Mouse (Mus musculus): Measurements from ENCODE around the gene Olfr1317.

Gene Olfr1317

DNA sequence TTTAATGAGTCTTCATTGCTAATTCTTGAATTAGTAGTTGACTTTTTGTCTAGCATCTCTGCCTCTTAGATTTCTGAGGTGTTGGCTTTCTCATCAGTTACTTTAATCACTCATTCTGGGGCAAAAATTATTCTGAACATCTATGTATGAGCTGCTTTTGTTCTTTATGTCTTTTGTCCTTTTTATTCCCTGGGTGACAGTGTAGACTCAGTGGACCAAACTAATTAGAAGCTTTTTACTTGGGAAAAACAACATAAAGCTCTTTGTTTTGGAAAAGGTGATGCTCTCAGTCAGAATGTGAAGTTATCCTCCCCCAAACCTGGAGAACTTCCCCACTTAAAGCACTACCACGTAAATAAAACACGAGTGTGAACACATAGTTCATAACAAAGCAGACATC, at the start of gene Olfr1317:
Olfr1317 (plus strand) TSS at position 301 of the 400 bp plus-strand sequence.
- no peak for DNase-seq (ENCODE audit: low read depth, low spot score)

DNA sequence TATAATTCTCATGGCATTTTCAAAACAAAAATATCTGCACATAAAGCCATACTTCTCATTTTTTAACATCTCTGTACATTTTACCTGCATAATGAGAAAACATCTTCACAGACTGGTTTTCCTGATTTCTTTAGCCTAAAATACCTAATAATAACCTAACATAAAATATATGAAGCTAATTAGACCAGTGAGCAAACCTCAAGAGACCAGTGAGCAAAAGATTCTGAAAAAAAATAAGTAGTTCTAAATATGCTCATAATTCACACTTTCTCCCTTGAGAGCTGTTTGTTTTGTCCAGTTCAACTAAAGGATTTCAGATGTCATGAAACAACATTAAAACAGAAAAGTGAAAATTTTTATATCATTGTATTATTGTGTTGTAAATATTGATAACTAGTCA, 43.4 kb upstream of the Olfr1317 start, which contains the start of gene Olfr1314:
Olfr1314 (minus strand) TSS at position 101 of the 400 bp plus-strand sequence.
- no peak for DNase-seq (ENCODE audit: low read depth, low spot score)

DNA sequence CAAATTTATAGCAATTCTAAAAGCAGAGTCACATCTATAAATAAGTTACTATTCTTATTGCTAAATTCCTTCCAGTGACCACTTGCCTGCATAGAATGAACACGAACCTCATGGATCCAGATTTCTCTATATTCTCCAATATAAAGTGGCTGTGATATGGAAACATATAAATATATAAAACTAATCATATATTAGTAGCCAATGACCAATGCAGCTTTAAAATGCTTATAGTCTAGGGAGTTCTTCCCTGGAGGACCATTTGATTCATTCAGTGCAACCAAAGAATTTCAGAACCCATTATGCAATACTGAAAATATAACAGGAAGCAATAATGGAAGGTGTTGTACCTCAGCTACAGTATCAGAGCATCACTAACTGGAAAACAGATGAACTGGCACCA, 24.8 kb upstream of the Olfr1317 start, which contains the start of gene Olfr1315-ps1:
Olfr1315-ps1 (minus strand) TSS at position 101 of the 400 bp plus-strand sequence.
- DNase-seq (ENCODE audit: low read depth, low spot score): no peak

DNA sequence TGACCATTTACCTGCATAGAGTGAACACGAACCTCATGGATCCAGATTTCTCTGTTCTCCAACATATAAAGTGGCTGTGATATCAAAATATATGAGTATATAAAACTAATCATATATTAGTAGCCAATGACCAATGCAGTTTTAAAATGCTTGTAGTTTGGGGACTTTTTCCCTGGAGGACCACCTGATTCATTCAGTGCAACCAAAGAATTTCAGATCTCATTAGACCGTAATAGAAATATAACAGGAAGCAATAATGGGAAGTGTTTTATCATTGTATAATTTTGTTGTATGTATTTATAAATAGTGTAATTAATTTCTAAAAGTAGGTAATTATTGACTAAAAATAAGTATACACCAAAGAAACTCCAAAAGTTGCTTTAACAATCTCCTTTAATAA, 5.3 kb upstream of the Olfr1317 start, which contains the start of gene Olfr1316:
Olfr1316 (minus strand) TSS at position 101 of the 400 bp plus-strand sequence.
- no peak for DNase-seq (ENCODE audit: low read depth, low spot score)

DNA sequence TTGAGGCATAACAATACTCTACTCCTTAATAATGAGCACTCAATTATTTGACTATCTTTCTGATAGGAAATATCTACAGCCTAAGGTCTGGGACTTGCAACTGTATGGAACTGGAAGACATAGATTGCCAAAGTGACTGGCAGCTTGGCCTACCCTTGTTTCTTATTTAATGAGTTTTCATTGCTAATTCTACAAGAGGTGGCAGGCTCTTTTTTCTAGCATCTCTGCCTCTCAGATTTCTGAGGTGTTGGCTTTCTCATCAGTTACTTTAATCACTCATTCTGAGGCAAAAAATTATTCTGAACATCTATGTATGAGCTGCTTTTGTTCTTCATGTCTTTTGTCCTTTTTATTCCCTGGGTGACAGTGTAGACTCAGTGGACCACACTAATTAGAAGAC, 13.8 kb downstream of the Olfr1317 start, which contains the start of gene Olfr1318:
Olfr1318 (plus strand) TSS at position 301 of the 400 bp plus-strand sequence.
- DNase-seq (ENCODE audit: low read depth, low spot score): no peak
